Mouse (Mus musculus): ENCODE measurements around the gene Syt13. TPM values are rescaled to one million over a fixed set of nuclear protein-coding genes. Genes with fewer than 3 reads are reported as not detected.

The Syt13 gene
- total RNA-seq, 2 experiments from 2014 or later, result 0.32 to 0.75 TPM

DNA sequence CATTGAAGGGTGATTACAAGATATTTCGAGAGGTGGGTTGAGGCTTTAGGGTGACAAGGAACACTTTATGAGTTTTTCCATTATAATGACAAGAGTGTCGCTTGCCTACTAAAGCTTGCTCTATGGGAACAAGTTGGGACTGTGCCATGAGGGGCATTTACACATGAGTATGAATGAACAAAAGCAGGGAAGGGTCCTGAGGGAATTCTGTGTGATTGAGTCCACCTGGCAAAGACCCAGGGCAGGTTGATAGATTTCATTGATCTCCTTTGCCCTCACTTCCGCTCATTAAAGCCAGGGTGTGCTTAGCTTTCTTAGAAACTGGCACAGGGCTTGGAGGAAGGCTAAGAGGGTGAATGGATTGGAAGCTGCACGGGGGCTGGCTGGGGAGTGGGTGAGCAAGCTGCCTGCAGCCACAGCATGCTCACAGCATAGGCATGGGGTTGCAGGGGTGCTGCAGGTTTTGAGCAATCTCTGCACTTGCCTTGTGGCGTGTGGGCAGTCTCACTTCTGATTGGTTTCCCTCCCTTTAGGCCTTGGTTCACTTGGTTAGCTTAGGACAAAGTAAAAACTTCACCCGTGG is 9.9 kb downstream of the Syt13 start:
- DNase-seq, result no peak

- no peak for DNase-seq
These were observed 14.8 kb downstream of the Syt13 start for GRCm38 (mm10) chr2:92929696-92930095.

DNA sequence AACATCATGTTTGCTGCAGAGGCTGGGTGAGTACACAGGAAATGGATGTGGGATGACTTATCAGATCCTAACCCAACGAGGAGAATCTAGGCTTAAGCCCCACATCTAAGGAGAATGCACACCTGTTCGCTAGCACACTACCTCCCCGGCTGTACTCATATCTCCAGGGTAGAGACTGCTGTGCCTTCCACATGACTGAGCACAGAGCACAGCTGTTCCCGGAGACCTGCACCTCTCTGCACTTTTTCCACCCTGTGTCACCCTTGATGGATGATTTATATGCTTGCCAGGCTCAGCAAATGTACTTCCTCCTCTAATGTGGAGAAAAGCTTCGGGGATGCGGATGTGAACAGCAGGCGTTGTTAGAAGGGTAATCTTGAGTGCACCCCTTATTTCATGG is 16.2 kb downstream of the Syt13 start:
- no peak for DNase-seq

DNA sequence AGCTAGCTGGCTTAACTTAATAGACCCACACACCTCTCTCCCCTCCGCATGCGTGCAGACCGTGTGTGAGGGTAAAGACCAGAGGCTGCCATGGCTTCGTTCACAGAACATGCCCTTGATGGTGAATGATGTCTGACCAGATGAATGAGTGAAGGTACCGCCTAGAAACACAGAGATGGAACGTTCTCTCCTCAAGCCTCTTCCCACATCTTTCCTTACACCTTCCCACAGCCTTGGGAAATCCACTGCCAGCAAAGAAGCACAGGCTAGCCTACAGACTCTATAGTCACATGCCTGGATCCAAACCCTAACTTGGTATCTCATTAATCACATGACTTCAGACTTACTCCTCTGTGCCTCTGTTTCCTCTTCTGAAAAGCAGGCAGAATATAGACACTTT is 18.5 kb downstream of the Syt13 start:
- no peak for DNase-seq

GRCm38 (mm10) chr2:92934312-92934982 is 19.5 kb downstream of the Syt13 start:
- no peak for DNase-seq

GRCm38 (mm10) chr2:92935483-92935882 is 20.6 kb downstream of the Syt13 start:
- DNase-seq, result no peak

- DNase-seq, result no peak
These were observed 23.2 kb downstream of the Syt13 start for GRCm38 (mm10) chr2:92938063-92938462.

DNA sequence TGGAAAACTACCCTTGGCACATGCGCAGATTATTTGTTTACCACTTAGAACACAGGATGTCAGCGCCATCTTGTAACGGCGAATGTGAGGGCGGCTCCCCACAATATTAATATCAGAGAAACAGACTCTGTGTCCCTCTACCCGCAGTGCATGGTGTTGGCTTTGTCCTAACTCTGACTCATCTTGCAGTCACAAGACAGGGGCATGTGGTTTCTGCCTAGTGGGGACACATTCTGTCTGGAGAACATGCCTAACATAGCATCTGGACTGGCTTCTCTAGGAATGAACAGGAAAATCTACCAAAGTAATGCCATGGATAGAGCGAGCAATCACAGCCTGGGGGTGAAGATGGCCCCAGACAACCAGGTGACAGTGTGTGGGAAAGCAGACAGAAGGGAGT is 23.9 kb downstream of the Syt13 start:
- peak; percentile 19 to 22 for DNase-seq

GRCm38 (mm10) chr2:92940963-92941362 is 26.1 kb downstream of the Syt13 start:
- DNase-seq, result no peak

DNA sequence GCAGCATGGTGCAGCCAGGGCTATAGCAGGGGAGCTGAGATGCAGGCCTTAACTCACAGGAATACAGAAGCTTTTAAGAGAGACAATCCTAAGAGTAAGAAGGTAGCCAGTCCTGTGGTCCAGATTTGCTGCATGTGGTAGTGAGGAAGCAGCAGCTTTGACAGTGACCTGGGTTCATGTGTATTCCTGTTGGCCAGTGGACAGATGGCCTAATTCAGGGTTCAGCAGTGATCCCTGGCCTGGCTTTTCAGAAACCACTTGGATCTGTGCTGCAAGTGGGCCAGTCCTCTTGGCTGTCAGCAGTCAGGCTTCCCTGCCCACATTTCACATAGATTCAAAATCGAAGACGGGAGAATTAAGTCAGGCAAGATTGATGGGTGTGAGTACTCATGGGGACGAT is 26.6 kb downstream of the Syt13 start:
- DNase-seq, result no peak

DNA sequence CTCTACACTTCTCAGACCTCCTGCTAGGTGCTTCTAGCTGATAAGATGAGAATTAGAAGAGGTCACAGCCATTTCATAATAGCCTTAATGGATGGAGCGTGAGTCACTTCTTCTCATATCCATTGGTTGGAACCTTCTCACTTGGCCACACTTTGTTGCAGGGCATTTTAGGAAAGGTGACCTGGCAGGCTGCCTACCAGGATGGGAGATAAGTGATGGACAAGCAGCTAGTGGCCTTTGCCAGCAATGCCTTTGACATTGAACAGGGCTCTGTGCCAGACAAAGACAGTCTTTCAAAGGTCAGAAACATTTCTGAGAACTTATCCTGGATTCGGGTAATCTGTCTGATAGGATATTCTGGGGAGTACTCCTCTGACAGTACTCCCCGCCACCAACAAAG is 28.5 kb downstream of the Syt13 start:
- peak; percentile 72 to 73 for DNase-seq

DNA sequence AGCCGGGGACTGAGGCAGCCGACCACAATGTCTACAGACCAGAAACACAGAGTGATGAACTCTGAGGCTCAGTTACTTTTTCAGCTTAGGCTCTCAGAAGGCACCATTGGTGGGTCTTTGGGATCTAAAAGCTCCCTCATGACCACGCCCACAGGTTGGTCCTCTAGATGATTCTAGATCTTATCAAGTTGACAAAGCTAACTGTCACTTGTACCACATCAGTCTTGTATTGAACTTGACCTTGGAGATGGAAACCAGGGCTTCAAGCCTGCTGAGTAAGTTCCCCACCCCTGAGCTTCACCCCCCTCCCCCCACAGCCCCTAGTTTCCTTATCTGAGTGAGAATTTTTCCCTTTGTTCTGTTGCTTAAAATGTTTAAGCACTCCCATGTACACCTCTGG is 29.5 kb downstream of the Syt13 start:
- DNase-seq, result no peak

DNA sequence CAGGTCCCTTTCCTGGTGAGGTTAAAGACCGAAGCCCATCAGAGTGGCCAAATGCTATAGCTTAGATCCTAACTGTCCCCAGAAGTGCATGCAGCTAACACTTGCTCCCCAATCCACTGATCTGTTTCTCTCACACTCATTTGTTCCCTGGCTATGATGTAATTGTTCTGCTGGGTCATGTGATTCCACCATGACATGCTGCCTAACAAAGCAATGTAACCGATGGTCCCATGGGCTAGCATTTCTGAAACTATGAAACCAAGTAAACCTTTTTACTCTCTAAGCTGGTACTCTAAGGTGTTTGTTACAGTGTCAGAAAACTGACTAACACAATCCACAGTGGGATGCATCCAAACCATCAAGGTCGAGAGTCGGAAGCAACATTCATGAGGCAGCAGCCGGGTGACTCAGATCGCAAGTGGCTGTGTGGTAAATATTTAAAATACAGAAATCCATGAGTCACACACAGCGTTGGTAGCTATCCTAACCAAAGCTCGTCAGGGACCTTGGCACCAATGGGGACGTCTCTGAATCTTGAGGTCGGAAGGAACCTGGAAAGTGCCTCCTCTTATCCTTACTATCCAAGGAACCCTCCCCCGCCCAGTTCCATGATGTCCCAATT is 30.3 kb downstream of the Syt13 start:
- no peak for DNase-seq

DNA sequence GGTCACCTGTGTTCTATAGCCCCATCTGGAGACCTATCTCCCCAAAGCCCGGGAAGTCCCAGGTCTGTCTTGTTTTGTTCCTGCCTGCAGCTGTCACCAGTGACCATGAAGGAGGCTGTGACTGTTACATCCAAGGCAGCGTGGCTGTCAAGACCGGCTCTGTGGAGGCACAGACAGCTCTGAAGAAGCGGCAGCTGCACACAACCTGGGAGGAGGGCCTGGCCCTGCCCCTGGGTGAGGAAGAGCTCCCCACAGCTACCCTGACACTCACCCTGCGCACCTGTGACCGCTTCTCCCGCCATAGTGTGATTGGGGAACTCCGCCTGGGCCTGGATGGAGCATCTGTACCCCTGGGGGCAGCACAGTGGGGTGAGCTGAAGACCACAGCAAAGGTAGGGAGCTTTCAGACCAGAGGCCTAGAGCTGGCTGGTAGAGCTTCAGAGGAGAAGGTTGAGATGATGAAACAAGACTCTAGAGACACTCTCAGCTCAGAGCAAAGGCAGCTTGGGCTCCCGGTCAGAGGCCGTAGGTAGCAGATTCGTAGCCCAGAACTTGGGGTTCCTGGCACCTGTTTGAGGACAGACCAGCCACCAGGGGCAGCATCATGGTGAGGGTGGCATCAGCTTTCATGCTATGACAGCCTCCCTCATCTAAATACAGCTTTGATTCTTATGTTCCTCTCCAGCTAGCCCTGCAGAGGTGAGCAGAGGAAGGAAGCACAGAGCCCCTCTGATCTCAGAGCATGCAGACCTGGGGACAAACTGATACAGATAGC is 31.1 kb downstream of the Syt13 start:
- no peak for DNase-seq

GRCm38 (mm10) chr2:92947981-92948698 is 33.2 kb downstream of the Syt13 start:
- peak in 1 of 2 experiments; percentile 16 for DNase-seq

- DNase-seq, result no peak
These were observed 33.9 kb downstream of the Syt13 start for GRCm38 (mm10) chr2:92948699-92949300.

DNA sequence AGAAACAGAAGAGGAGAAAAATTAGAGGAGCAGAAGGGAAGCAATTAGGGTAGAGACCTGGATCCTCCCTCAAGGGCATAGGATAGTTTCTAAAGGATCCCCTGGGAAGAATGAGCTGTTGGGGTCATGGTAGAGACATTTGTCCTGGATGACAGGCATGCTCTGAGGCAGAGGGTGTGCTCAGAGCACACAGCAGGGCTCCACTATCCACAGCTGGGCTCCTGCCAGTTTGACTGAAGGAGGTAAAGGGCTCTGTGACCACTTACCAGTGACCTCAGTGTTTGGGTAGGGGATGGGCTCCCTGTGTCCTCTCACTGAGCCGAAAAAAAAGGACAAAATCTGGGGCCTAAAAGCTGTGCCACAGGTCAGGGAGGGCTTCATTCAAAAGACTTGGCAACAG is 34.6 kb downstream of the Syt13 start:
- DNase-seq, result no peak

GRCm38 (mm10) chr2:92953450-92953849 is 38.6 kb downstream of the Syt13 start:
- DNase-seq, result no peak

- peak; percentile 43 to 81 for DNase-seq
These were observed 39.7 kb downstream of the Syt13 start for GRCm38 (mm10) chr2:92954404-92955114.

GRCm38 (mm10) chr2:92956943-92957342 is 42.0 kb downstream of the Syt13 start:
- no peak for DNase-seq

- DNase-seq, result no peak
These were observed 43.7 kb downstream of the Syt13 start for GRCm38 (mm10) chr2:92958640-92959039.

All from heart, adult 18-20 months (tissue).